Mouse (Mus musculus) CD4-positive, CD25-positive, alpha-beta regulatory T cell, adult 9 weeks (primary cell): ENCODE data around the gene Klk15. TPM values are rescaled to one million over a fixed set of nuclear protein-coding genes. Genes with fewer than 3 reads are reported as not detected.

ENCODE experiments used
- polyA plus RNA-seq: library from polyadenylated mRNA; unstranded; fragments of 100-300 nt; shearing (Covaris generic); gene quantifications from one replicate; pipeline ENCODE4 v1.2.1, GENCODE M21; 2017

Gene Klk15
- polyA plus RNA-seq: not detected

GRCm38 (mm10) chr7:43933440-43933839 lies at the start of gene Klk15:
Gene Klk15 (plus strand): TSS chr7:43933740.

GRCm38 (mm10) chr7:43950364-43950763 lies 16.8 kb downstream of the Klk15 start, which contains the start of gene Klk1b8:
Gene Klk1b8 (plus strand): TSS chr7:43950664.

DNA sequence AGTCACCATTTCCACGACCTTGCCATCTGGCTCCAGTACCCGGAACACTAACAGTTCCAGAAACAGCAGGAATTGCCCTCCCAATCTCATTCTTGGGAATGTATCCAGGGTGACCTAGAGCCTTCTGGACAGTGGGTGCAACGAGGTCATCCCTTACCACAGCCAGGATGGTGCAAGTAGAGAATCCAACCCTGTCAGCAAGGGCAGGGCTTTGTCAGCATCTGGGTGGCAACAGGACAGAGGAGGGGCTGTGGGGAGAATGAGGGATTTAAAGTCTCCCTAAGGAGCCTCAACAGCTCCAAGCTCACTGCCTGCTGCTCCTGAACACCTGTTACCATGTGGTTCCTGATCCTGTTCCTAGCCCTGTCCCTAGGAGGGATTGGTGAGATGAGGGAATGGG lies 32.9 kb downstream of the Klk15 start, which contains the start of gene Klk1b1:
Gene Klk1b1 (plus strand): TSS at position 301 of the 400 bp plus-strand sequence.

GRCm38 (mm10) chr7:43975761-43976160 lies 42.2 kb downstream of the Klk15 start, which contains the start of gene Klk1b9:
Gene Klk1b9 (plus strand): TSS chr7:43976061.

Other genes with a start within 250 kb of the Klk15 start
- gene Klk14, start 243.3 kb upstream of the Klk15 start, polyA plus RNA-seq: not detected
- gene Klk13, start 221.2 kb upstream of the Klk15 start, polyA plus RNA-seq: not detected
- gene Klk12, start 164.8 kb upstream of the Klk15 start, polyA plus RNA-seq: not detected
- gene Klk11, start 159.1 kb upstream of the Klk15 start, polyA plus RNA-seq: not detected
- gene Klk10, start 152.7 kb upstream of the Klk15 start, polyA plus RNA-seq: 0.33 TPM
- 0.62 TPM for gene Klk9, start 141.8 kb upstream of the Klk15 start, polyA plus RNA-seq
- gene Klk8, start 136.2 kb upstream of the Klk15 start, polyA plus RNA-seq: 141 TPM
- gene Klk7, start 122.4 kb upstream of the Klk15 start, polyA plus RNA-seq: not detected
- not detected for gene Klk6, start 109.2 kb upstream of the Klk15 start, polyA plus RNA-seq
- gene Klk5, start 91.8 kb upstream of the Klk15 start, polyA plus RNA-seq: not detected
- not detected for gene Klk4, start 52.6 kb upstream of the Klk15 start, polyA plus RNA-seq
- not detected for gene Klk1b8, start 16.9 kb downstream of the Klk15 start, polyA plus RNA-seq
- not detected for gene Klk1b1, start 33.0 kb downstream of the Klk15 start, polyA plus RNA-seq
- gene Klk1b9, start 42.3 kb downstream of the Klk15 start, polyA plus RNA-seq: 1.1 TPM
- not detected for gene Klk1b11, start 62.1 kb downstream of the Klk15 start, polyA plus RNA-seq
- gene Klk1b26, start 78.4 kb downstream of the Klk15 start, polyA plus RNA-seq: not detected
- 2.8 TPM for gene Klk1b27, start 118.5 kb downstream of the Klk15 start, polyA plus RNA-seq
- gene Klk1b21, start 168.6 kb downstream of the Klk15 start, polyA plus RNA-seq: not detected
- not detected for gene Klk1b22, start 178.9 kb downstream of the Klk15 start, polyA plus RNA-seq
- gene Klk1b16, start 203.0 kb downstream of the Klk15 start, polyA plus RNA-seq: not detected